Mouse (Mus musculus) adrenal gland, postnatal 36 days (tissue): Measurements from ENCODE around the gene Slc39a11. TPM values are rescaled to one million over a fixed set of nuclear protein-coding genes. Genes with fewer than 3 reads are reported as not detected.

Experiments
- DNase-seq, 2 experiments: peaks; one replicate each; pipeline ENCODE4 v3.0.0; 2021; ENCODE audit warnings: mixed read lengths in 1 of 2
- total RNA-seq, 2 experiments: library from RNA; stranded (reverse); gene quantifications; 2 replicates each; pipeline ENCODE4 v1.2.3; 2021

Slc39a11 gene
- total RNA-seq, 2 experiments from 2014 or later: 27.4 to 27.7 TPM

- no peak for DNase-seq
Observed at GRCm38 (mm10) chr11:113399601-113400000, 250.3 kb downstream of the Slc39a11 start.

GRCm38 (mm10) chr11:113397394-113397793, 252.5 kb downstream of the Slc39a11 start:
- no peak for DNase-seq

- peak in 1 of 2 experiments; percentile 10 for DNase-seq
Observed at GRCm38 (mm10) chr11:113393366-113394150, 256.3 kb downstream of the Slc39a11 start.

- no peak for DNase-seq
Observed at GRCm38 (mm10) chr11:113391664-113392063, 258.2 kb downstream of the Slc39a11 start.

GRCm38 (mm10) chr11:113389637-113390036, 260.2 kb downstream of the Slc39a11 start:
- DNase-seq: no peak

GRCm38 (mm10) chr11:113382674-113383571, 267.0 kb downstream of the Slc39a11 start:
- no peak for DNase-seq

- no peak for DNase-seq
Observed at GRCm38 (mm10) chr11:113381550-113381949, 268.3 kb downstream of the Slc39a11 start.

- no peak for DNase-seq
Observed at GRCm38 (mm10) chr11:113378867-113379266, 271.0 kb downstream of the Slc39a11 start.

GRCm38 (mm10) chr11:113376066-113376465, 273.8 kb downstream of the Slc39a11 start:
- no peak for DNase-seq

GRCm38 (mm10) chr11:113373926-113374325, 276.0 kb downstream of the Slc39a11 start:
- no peak for DNase-seq

GRCm38 (mm10) chr11:113373331-113373730, 276.5 kb downstream of the Slc39a11 start:
- DNase-seq: no peak

GRCm38 (mm10) chr11:113368046-113368445, 281.8 kb downstream of the Slc39a11 start:
- no peak for DNase-seq

- DNase-seq: peak; percentile 21 to 42
Observed at GRCm38 (mm10) chr11:113366257-113367030, 283.4 kb downstream of the Slc39a11 start.

GRCm38 (mm10) chr11:113363739-113364138, 286.1 kb downstream of the Slc39a11 start:
- no peak for DNase-seq

- no peak for DNase-seq
Observed at GRCm38 (mm10) chr11:113362617-113363016, 287.3 kb downstream of the Slc39a11 start.

- no peak for DNase-seq
Observed at GRCm38 (mm10) chr11:113360049-113360835, 289.6 kb downstream of the Slc39a11 start.

GRCm38 (mm10) chr11:113355932-113356331, 293.9 kb downstream of the Slc39a11 start:
- DNase-seq: no peak

- no peak for DNase-seq
Observed at GRCm38 (mm10) chr11:113352085-113352815, 297.6 kb downstream of the Slc39a11 start.

GRCm38 (mm10) chr11:113350583-113350982, 299.3 kb downstream of the Slc39a11 start:
- no peak for DNase-seq

- no peak for DNase-seq
Observed at GRCm38 (mm10) chr11:113346895-113347514, 302.9 kb downstream of the Slc39a11 start.
